Mouse (Mus musculus) embryonic facial prominence, embryonic 10.5 days (tissue): ENCODE measurements at regions not wholly inside any gene's neighbourhood (a gene's known extent, or its start where the extent isn't known, plus 50 kb on each side); places are given as distances from the start of the nearest gene placed in this dataset.

Experiments used
- DNase-seq: peaks from one replicate; pipeline ENCODE4 v3.0.0-alpha.2; 2017; ENCODE audit warnings: low spot score
- H3K27ac ChIP-seq: fragments of 300-500 bp; sonication (generic); replicated peaks from 2 replicates; pipeline ENCODE4 v1.5.1; 2016; ENCODE audit warnings: mild to moderate bottlenecking
- H3K27me3 ChIP-seq: fragments of 300-500 bp; sonication (generic); replicated peaks from 2 replicates; pipeline ENCODE4 v1.6.1; 2016; ENCODE audit warnings: low read depth, mild to moderate bottlenecking; ENCODE audit not compliant: poor library complexity, severe bottlenecking
- H3K36me3 ChIP-seq: fragments of 300-500 bp; sonication (generic); replicated peaks from 2 replicates; pipeline ENCODE4 v1.6.1; 2016; ENCODE audit warnings: mild to moderate bottlenecking, moderate library complexity
- H3K4me1 ChIP-seq: fragments of 300-500 bp; sonication (generic); 2 replicates; pipeline ENCODE4 v1.6.1; 2016
- H3K4me3 ChIP-seq: fragments of 300-500 bp; sonication (generic); 2 replicates; pipeline ENCODE4 v1.5.1; 2016; ENCODE audit warnings: mild to moderate bottlenecking, moderate library complexity
- H3K9me3 ChIP-seq: fragments of 300-500 bp; sonication (generic); 2 replicates; pipeline ENCODE4 v1.6.1; 2016; ENCODE audit warnings: mild to moderate bottlenecking
- WGBS: fragments of 180-500 bp; shearing (Covaris S2); methylation state at CpG from one replicate; pipeline ENCODE4 v1.1.7; 2016; 5-methylcytosine and 5-hydroxymethylcytosine counted together

DNA sequence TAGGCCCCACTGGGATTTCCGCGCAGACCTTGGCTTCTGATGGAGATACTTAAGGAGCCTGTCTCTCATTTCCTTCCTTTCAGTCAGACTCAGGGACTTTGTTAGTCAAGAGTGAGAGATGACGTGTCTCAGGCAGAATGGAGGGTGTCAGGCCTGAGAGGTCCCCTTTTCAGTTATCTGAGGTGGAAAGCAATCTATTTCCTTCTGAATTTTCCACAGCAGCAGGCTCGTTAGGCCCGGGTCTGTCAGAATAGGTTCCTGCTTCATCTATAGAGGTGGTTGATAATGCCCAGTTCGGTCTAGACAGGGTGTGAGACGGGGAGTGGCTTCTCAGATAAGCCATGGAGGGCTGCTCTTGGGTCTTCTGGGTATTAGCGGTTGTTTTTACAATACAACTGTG is 68.8 kb upstream of the Tut7 start:
- H3K9me3 ChIP-seq, result peaks cover 3% of the 10 kb centered on the region
- H3K4me3 ChIP-seq, result no peak overlapping the region
- 0 out of 2 replicates have a peak overlapping the region, but pooled peaks have one; percentile 42 for H3K27ac ChIP-seq
- 53% methylated on average over 8 of the region's 8 CpGs for WGBS
- no peak for DNase-seq
- H3K36me3 ChIP-seq, result no peaks in the 10 kb centered on the region
- peaks cover 12% of the 10 kb centered on the region; the same call in 1 of the 2 replicates for H3K27me3 ChIP-seq
- H3K4me1 ChIP-seq, result peaks cover 49% of the 10 kb centered on the region

GRCm38 (mm10) chr13:59889468-59890117 is 66.6 kb upstream of the Tut7 start:
- DNase-seq, result peak; percentile 83
- Histone ChIP-seq H3K27ac (peak overlapping the region; percentile 11), H3K4me1 (peaks cover 49% of the 10 kb centered on the region), H3K36me3 (no peaks in the 10 kb centered on the region), H3K27me3 (peaks cover 12% of the 10 kb centered on the region; the same call in 1 of the 2 replicates), H3K4me3 (no peak overlapping the region), H3K9me3 (peaks cover 11% of the 10 kb centered on the region)
- 24% methylated on average over 10 of the region's 10 CpGs for WGBS

GRCm38 (mm10) chr13:59888038-59889016 is 65.4 kb upstream of the Tut7 start:
- Histone ChIP-seq H3K36me3 (no peaks in the 10 kb centered on the region), H3K27me3 (peaks cover 12% of the 10 kb centered on the region; the same call in 1 of the 2 replicates), H3K9me3 (peaks cover 11% of the 10 kb centered on the region), H3K4me3 (no peak overlapping the region), H3K27ac (peak overlapping the region; percentile 70), H3K4me1 (peaks cover 46% of the 10 kb centered on the region)
- DNase-seq, result peak; percentile 30

GRCm38 (mm10) chr13:59887306-59887705 is 64.4 kb upstream of the Tut7 start:
- H3K36me3 ChIP-seq, result no peaks in the 10 kb centered on the region
- 66% methylated on average over 4 of the region's 4 CpGs for WGBS
- peak overlapping the region; percentile 70; the same call in 1 of the 2 replicates for H3K27ac ChIP-seq
- peaks cover 11% of the 10 kb centered on the region for H3K9me3 ChIP-seq
- no peak for DNase-seq
- H3K4me3 ChIP-seq, result no peak overlapping the region
- H3K27me3 ChIP-seq, result peaks cover 12% of the 10 kb centered on the region; the same call in 1 of the 2 replicates
- peaks cover 39% of the 10 kb centered on the region for H3K4me1 ChIP-seq

DNA sequence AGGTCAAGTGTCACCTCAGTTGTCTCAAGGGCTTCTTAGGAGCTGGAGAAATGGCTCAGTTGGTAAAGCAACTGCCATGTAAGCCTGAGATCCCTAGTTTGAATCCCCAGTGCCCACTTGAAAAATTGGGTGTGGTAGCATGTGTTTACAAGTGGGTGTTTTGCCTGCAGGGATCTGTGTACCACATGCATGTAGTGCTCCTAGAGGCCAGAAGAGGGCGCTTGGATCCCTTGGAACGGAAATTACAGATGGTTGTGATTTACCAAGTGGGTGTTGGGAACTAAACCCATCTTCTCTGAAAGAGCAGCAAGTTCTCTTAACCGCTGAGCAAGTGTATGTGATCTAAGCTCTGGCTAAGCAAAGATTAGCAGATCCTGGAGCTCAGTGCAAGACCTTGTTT is 63.6 kb upstream of the Tut7 start:
- 57% methylated on average over 3 of the region's 3 CpGs for WGBS
- H3K27ac ChIP-seq, result no peak overlapping the region

DNA sequence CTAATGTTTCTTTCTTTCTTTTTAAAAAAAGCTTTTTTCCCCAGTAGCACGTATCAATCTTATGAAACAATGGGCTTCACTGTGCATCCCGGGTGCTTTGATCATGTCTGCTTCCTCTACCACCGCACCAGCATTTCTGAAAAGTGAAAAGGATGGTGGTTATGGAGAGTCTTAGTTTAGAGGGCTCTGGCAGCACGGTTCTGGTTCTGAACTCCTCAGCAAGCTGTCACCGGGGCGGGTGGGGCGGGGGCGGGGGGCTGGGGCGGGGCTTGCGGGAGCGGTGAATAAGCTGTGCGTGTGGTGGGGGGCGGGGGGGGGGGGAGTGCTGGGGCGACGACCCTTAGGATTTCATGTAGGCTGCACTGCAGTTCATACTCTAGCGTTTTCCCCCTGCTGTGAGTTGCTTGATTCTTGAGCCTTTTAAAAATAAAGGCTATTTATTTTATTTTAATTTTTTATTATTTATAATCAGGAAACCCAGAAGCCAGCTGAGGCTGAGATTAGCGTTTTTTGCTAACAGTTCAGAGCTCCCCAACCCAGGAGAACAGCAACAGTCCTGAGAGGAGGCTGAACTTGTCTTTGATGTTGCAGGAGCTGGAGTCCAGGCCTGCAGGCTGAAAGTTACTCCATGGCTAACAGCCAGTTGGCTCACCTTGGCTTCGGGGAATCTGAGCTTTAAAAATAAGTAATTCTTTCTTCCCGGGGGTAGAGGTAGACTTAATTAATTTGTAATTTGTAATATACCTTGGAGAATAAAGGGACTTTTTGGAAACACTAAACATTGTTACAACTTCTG is 59.2 kb upstream of the Tut7 start:
- Histone ChIP-seq H3K9me3 (peaks cover 11% of the 10 kb centered on the region), H3K4me3 (peak overlapping the region; percentile 21; the same call in 1 of the 2 replicates), H3K27ac (peak overlapping the region; percentile 67), H3K4me1 (peaks cover 20% of the 10 kb centered on the region), H3K36me3 (no peaks in the 10 kb centered on the region), H3K27me3 (no peaks in the 10 kb centered on the region)
- 43% methylated on average over 19 of the region's 19 CpGs for WGBS
- DNase-seq, result no peak

More for the DNA sequence above, 63.6 kb upstream of the Tut7 start:
- Histone ChIP-seq H3K9me3 (peaks cover 11% of the 10 kb centered on the region), H3K27me3 (peaks cover 6% of the 10 kb centered on the region; the same call in 1 of the 2 replicates), H3K36me3 (no peaks in the 10 kb centered on the region), H3K4me1 (peaks cover 38% of the 10 kb centered on the region), H3K4me3 (no peak overlapping the region)
- DNase-seq, result no peak

GRCm38 (mm10) chr13:59880055-59880454 is 57.1 kb upstream of the Tut7 start:
- WGBS, result 84% methylated on average over 3 of the region's 3 CpGs
- Histone ChIP-seq H3K9me3 (no peaks in the 10 kb centered on the region), H3K27ac (no peak overlapping the region), H3K4me3 (no peak overlapping the region), H3K4me1 (peaks cover 26% of the 10 kb centered on the region), H3K27me3 (no peaks in the 10 kb centered on the region), H3K36me3 (no peaks in the 10 kb centered on the region)
- DNase-seq, result no peak

GRCm38 (mm10) chr13:59875637-59876036 is 52.7 kb upstream of the Tut7 start:
- Histone ChIP-seq H3K4me3 (no peak overlapping the region), H3K27me3 (no peaks in the 10 kb centered on the region), H3K9me3 (no peaks in the 10 kb centered on the region), H3K4me1 (peaks cover 35% of the 10 kb centered on the region), H3K27ac (no peak overlapping the region), H3K36me3 (no peaks in the 10 kb centered on the region)
- WGBS, result 60% methylated on average over 2 of the region's 2 CpGs
- no peak for DNase-seq

DNA sequence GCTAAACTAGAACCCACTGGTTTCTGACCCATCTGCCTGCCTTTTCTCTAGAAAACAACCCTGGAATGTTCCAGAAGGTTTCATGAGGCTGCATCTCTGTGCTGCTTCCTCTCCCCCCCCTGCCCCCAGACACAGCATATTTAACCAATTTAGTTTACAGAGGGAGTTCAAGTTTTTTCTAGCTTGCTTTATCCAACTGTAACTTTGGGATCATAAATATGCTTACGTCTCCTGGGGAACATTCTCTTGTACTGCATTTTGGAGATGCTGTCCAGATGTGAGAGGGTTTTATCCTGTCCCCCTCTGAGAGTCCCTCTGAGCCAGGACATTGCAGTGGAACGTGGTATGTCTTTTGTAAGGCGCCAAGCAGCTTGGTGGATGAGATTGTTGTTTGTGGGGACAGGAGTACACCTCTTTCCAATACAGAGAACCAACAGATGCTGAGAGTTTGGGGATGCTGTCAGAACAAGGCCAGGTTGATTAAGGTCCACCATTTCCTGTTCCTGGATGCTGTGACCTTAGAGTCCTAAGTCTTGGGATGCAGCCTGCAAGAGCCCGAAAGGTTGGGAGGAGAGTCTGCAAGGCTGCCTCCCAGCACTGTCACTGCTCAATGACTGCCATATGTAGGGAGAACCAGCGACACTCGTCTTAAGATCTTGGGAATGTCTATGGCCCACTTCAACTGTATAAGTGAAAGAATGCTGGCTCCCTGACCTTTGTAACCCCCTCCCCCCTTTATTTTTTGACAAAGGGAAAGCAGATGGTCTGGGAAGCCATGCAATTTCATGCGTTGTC is 51.4 kb upstream of the Tut7 start:
- no peaks in the 10 kb centered on the region for H3K27me3 ChIP-seq
- no peak overlapping the region for H3K4me3 ChIP-seq
- no peak for DNase-seq
- H3K9me3 ChIP-seq, result no peaks in the 10 kb centered on the region
- H3K36me3 ChIP-seq, result no peaks in the 10 kb centered on the region
- peak overlapping the region; percentile 54 for H3K27ac ChIP-seq
- WGBS, result 53% methylated on average over 7 of the region's 7 CpGs
- H3K4me1 ChIP-seq, result peaks cover 28% of the 10 kb centered on the region
